Mouse (Mus musculus) thymus, adult 2 months (tissue): Measurements from ENCODE around the gene Ppp1r26. TPM values are rescaled to one million over a fixed set of nuclear protein-coding genes. Genes with fewer than 3 reads are reported as not detected.

Source experiments
- DNase-seq: peaks from one replicate; pipeline ENCODE4 v3.0.0; 2021
- H3K27ac ChIP-seq: fragments of 200-500 bp; 2 replicates; pipeline ENCODE4 v1.5.1; 2012; ENCODE audit warnings: low read length, control low read depth; ENCODE audit not compliant: control insufficient read depth, insufficient read depth
- H3K27me3 ChIP-seq: fragments of 200-500 bp; 2 replicates; pipeline ENCODE4 v1.6.1; 2012; ENCODE audit warnings: mild to moderate bottlenecking, low read length, moderate library complexity, mixed read lengths; ENCODE audit not compliant: control insufficient read depth, insufficient read depth
- H3K36me3 ChIP-seq: fragments of 200-500 bp; 2 replicates; pipeline ENCODE4 v1.6.1; 2012; ENCODE audit warnings: mild to moderate bottlenecking, low read length, moderate library complexity; ENCODE audit not compliant: control insufficient read depth, insufficient read depth
- H3K4me1 ChIP-seq: fragments of 200-500 bp; replicated peaks from 2 replicates; pipeline ENCODE4 v1.6.1; 2012; ENCODE audit warnings: low read length; ENCODE audit not compliant: control insufficient read depth, insufficient read depth
- H3K4me3 ChIP-seq: fragments of 200-500 bp; 2 replicates; pipeline ENCODE4 v1.5.1; 2012; ENCODE audit warnings: mild to moderate bottlenecking, low read length, control low read depth, moderate library complexity; ENCODE audit not compliant: control insufficient read depth, insufficient read depth
- CTCF ChIP-seq: fragments of 200-500 bp; IDR thresholded peaks from 2 replicates; pipeline ENCODE4 v1.5.1; 2012; ENCODE audit warnings: mild to moderate bottlenecking, control low read depth, low read length, moderate library complexity, borderline replicate concordance; ENCODE audit not compliant: control insufficient read depth, poor library complexity, insufficient read depth; ENCODE audit errors: extremely low read depth
- POLR2A ChIP-seq: fragments of 200-500 bp; IDR thresholded peaks from 2 replicates; pipeline ENCODE4 v1.6.1; 2012; ENCODE audit warnings: mild to moderate bottlenecking, low read length, control low read depth, moderate library complexity; ENCODE audit not compliant: control insufficient read depth, poor library complexity, insufficient read depth; ENCODE audit errors: extremely low read depth
- WGBS: fragments of 180-500 bp; shearing (Covaris S2); methylation state at CpG from one replicate; pipeline ENCODE4 v1.1.7; 2018; 5-methylcytosine and 5-hydroxymethylcytosine counted together
- polyA plus RNA-seq: library from polyadenylated mRNA; depleted of rRNA; stranded (reverse); fragments of >200 nt; gene quantifications from 2 replicates; pipeline ENCODE4 v1.2.3, GENCODE M21; 2012

Ppp1r26 gene
- polyA plus RNA-seq, 1 experiment, result 1.2 TPM

- Histone ChIP-seq H3K4me3 (no peak overlapping the region), H3K27me3 (no peaks in the 10 kb centered on the region), H3K27ac (no peak overlapping the region), H3K36me3 (no peaks in the 10 kb centered on the region), H3K4me1 (no peaks in the 10 kb centered on the region)
- WGBS, result 100% methylated on average over 1 of the region's 1 CpGs
- no peak for DNase-seq
- no peak for TF ChIP-seq POLR2A
- TF ChIP-seq CTCF, result no peak
Observed at GRCm38 (mm10) chr2:28416511-28416910, 30.1 kb upstream of the Ppp1r26 start.

- peak; percentile 79; the same call in 1 of the 2 replicates for TF ChIP-seq CTCF
- TF ChIP-seq POLR2A, result no peak
- no peaks in the 10 kb centered on the region for H3K27me3 ChIP-seq
- 48% methylated on average over 2 of the region's 2 CpGs for WGBS
- H3K4me1 ChIP-seq, result no peaks in the 10 kb centered on the region
- no peaks in the 10 kb centered on the region for H3K36me3 ChIP-seq
- peak; percentile 75 for DNase-seq
- no peak overlapping the region for H3K27ac ChIP-seq
- no peak overlapping the region for H3K4me3 ChIP-seq
Observed at GRCm38 (mm10) chr2:28418034-28418433, 28.6 kb upstream of the Ppp1r26 start.

DNA sequence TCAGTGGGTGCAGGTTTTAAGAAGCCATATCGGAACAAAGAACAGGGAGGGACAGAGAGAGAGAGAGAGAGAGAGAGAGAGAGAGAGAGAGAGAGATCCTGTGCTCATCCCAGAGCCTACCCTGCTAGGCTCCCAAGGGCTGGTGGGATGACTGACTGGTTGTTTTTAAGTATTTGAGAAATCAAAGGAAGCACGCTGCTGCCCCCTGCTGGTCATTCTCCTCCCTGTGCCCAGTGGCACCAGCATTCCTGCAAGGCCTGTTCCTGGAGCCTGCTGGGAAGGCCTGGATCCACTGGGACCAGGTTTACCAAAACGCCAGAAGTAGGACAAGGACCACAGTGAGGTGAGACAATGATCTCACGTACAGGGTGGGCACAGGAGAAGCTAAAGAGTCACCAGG lies 26.7 kb upstream of the Ppp1r26 start:
- Histone ChIP-seq H3K4me3 (no peak overlapping the region), H3K4me1 (no peaks in the 10 kb centered on the region), H3K27me3 (no peaks in the 10 kb centered on the region), H3K36me3 (no peaks in the 10 kb centered on the region), H3K27ac (no peak overlapping the region)
- peak; percentile 54 for DNase-seq
- 43% methylated on average over 4 of the region's 4 CpGs for WGBS
- TF ChIP-seq POLR2A, result no peak
- peak; percentile 77; the same call in 1 of the 2 replicates for TF ChIP-seq CTCF

GRCm38 (mm10) chr2:28423167-28423566 lies 23.4 kb upstream of the Ppp1r26 start:
- whole genome bisulfite sequencing, result 30% methylated on average over 3 of the region's 3 CpGs
- peak; percentile 57 for DNase-seq
- no peak for TF ChIP-seq POLR2A
- TF ChIP-seq CTCF, result no peak

GRCm38 (mm10) chr2:28427226-28427625 lies 19.4 kb upstream of the Ppp1r26 start:
- WGBS, result 87% methylated on average over 6 of the region's 6 CpGs

More at GRCm38 (mm10) chr2:28423167-28423566, 23.4 kb upstream of the Ppp1r26 start:
- H3K27ac ChIP-seq, result no peak overlapping the region
- H3K4me3 ChIP-seq, result no peak overlapping the region
- H3K27me3 ChIP-seq, result no peaks in the 10 kb centered on the region
- no peaks in the 10 kb centered on the region for H3K36me3 ChIP-seq
- H3K4me1 ChIP-seq, result no peaks in the 10 kb centered on the region

GRCm38 (mm10) chr2:28430846-28431245 lies 15.8 kb upstream of the Ppp1r26 start:
- Histone ChIP-seq H3K27me3 (no peaks in the 10 kb centered on the region), H3K27ac (no peak overlapping the region), H3K4me3 (no peak overlapping the region), H3K4me1 (no peaks in the 10 kb centered on the region), H3K36me3 (no peaks in the 10 kb centered on the region)
- no peak for TF ChIP-seq CTCF
- WGBS, result 89% methylated on average over 6 of the region's 6 CpGs
- no peak for DNase-seq

More at GRCm38 (mm10) chr2:28427226-28427625, 19.4 kb upstream of the Ppp1r26 start:
- Histone ChIP-seq H3K27ac (no peak overlapping the region), H3K36me3 (no peaks in the 10 kb centered on the region), H3K4me3 (no peak overlapping the region), H3K27me3 (no peaks in the 10 kb centered on the region), H3K4me1 (no peaks in the 10 kb centered on the region)
- no peak for DNase-seq
- TF ChIP-seq CTCF, result no peak
- no peak for TF ChIP-seq POLR2A

GRCm38 (mm10) chr2:28432811-28433210 lies 13.8 kb upstream of the Ppp1r26 start:
- Histone ChIP-seq H3K4me1 (no peaks in the 10 kb centered on the region), H3K27ac (no peak overlapping the region), H3K4me3 (no peak overlapping the region), H3K27me3 (no peaks in the 10 kb centered on the region), H3K36me3 (no peaks in the 10 kb centered on the region)
- TF ChIP-seq POLR2A, result no peak
- no peak for TF ChIP-seq CTCF
- DNase-seq, result no peak
- WGBS, result 4% methylated on average over 1 of the region's 1 CpGs
